1 mouse cellular context compared by ENCODE assay signal in the genomic region with DNA sequence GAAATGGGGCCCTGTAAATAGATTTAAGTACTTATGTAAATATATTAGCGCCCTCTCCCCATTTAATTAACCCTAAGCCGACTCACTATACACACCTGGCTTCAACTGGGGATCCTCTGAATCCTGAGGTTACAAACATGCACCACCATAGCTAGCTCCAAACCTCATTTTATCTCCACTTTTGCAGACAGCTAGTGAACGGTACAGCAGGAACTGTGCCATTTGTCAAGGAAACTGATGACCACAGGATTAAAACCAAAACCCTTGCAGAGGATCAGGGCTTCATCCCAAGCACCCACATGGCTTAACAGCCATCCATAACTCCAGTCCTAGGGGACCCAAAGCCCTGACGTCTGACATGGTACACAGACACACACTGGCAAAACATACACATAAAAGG.
TF ChIP-seq lines count a peak whose summit lies in the region.

No protein-coding gene starts in this region.

TF ChIP-seq in MEL, 35 proteins besides CTCF, POLR2A, EP300 and RAD21:
- TF ChIP-seq MEF2A (IDR thresholded peaks at IDR 0.05; ENCODE audit: extremely low read depth, insufficient replicate concordance, low read depth, low read length, poor library complexity, severe bottlenecking), result no peak
- TF ChIP-seq GATA1 (IDR thresholded peaks at IDR 0.05; ENCODE audit: low read depth, low read length), result no peak
- peak; percentile 54 for TF ChIP-seq TAL1 (IDR thresholded peaks at IDR 0.05; ENCODE audit: low read length)
- TF ChIP-seq JUND (IDR thresholded peaks at IDR 0.05; ENCODE audit: low read depth, low read length), result no peak
- TF ChIP-seq TCF12 (IDR thresholded peaks at IDR 0.05; ENCODE audit: low read depth, low read length), result peak; percentile 38; the same call in 1 of the 2 replicates
